Mouse (Mus musculus): ENCODE data around the gene Fanci. TPM values are rescaled to one million over a fixed set of nuclear protein-coding genes. Genes with fewer than 3 reads are reported as not detected.
A peak's percentile ranks its signal among the peaks of the same experiment; 100 is the strongest.

Fanci gene
- polyA plus RNA-seq, 1 experiment = 7.3 TPM

GRCm38 (mm10) chr7:79493915-79494314, 102.2 kb downstream of the Fanci start:
- Histone ChIP-seq H3K4me1 (ENCODE audit: control insufficient read depth, insufficient read depth, low read length) (peaks cover 15% of the 10 kb centered on the region), H3K4me3 (ENCODE audit: control insufficient read depth, low read depth, low read length) (no peak overlapping the region), H3K27ac (ENCODE audit: control insufficient read depth, insufficient read depth, low read depth, low read length) (no peak overlapping the region), H3K27me3 (ENCODE audit: control insufficient read depth, insufficient read depth, low read length) (peaks cover 9% of the 10 kb centered on the region), H3K36me3 (ENCODE audit: control insufficient read depth, insufficient read depth, low read length) (no peaks in the 10 kb centered on the region)
- TF ChIP-seq POLR2A (IDR thresholded peaks at IDR 0.05; ENCODE audit: control insufficient read depth, low read depth, low read length) = no peak
- TF ChIP-seq CTCF (IDR thresholded peaks at IDR 0.05; ENCODE audit: control insufficient read depth, insufficient read depth, insufficient replicate concordance, low read depth, low read length) = peak; percentile 72; the same call in 1 of the 2 replicates

- peak overlapping the region; percentile 63 for H3K4me3 ChIP-seq (ENCODE audit: control insufficient read depth, low read depth, low read length)
- H3K36me3 ChIP-seq (ENCODE audit: control insufficient read depth, insufficient read depth, low read length) = no peaks in the 10 kb centered on the region
- H3K4me1 ChIP-seq (ENCODE audit: control insufficient read depth, insufficient read depth, low read length) = peaks cover 27% of the 10 kb centered on the region
- H3K27ac ChIP-seq (ENCODE audit: control insufficient read depth, insufficient read depth, low read depth, low read length) = no peak overlapping the region
- H3K27me3 ChIP-seq (ENCODE audit: control insufficient read depth, insufficient read depth, low read length) = peaks cover 9% of the 10 kb centered on the region
- peak; percentile 99 for TF ChIP-seq CTCF (IDR thresholded peaks at IDR 0.05; ENCODE audit: control insufficient read depth, insufficient read depth, insufficient replicate concordance, low read depth, low read length)
- TF ChIP-seq POLR2A (IDR thresholded peaks at IDR 0.05; ENCODE audit: control insufficient read depth, low read depth, low read length) = no peak
Measured at GRCm38 (mm10) chr7:79495988-79496815, 104.5 kb downstream of the Fanci start.

- Histone ChIP-seq H3K4me3 (ENCODE audit: control insufficient read depth, low read depth, low read length) (peak overlapping the region; percentile 63), H3K36me3 (ENCODE audit: control insufficient read depth, insufficient read depth, low read length) (no peaks in the 10 kb centered on the region), H3K27me3 (ENCODE audit: control insufficient read depth, insufficient read depth, low read length) (peaks cover 9% of the 10 kb centered on the region), H3K4me1 (ENCODE audit: control insufficient read depth, insufficient read depth, low read length) (peaks cover 27% of the 10 kb centered on the region), H3K27ac (ENCODE audit: control insufficient read depth, insufficient read depth, low read depth, low read length) (no peak overlapping the region)
- TF ChIP-seq POLR2A (IDR thresholded peaks at IDR 0.05; ENCODE audit: control insufficient read depth, low read depth, low read length) (no peak), CTCF (IDR thresholded peaks at IDR 0.05; ENCODE audit: control insufficient read depth, insufficient read depth, insufficient replicate concordance, low read depth, low read length) (no peak)
Measured at GRCm38 (mm10) chr7:79496816-79497328, 105.1 kb downstream of the Fanci start.

- H3K27me3 ChIP-seq (ENCODE audit: control insufficient read depth, insufficient read depth, low read length) = peaks cover 9% of the 10 kb centered on the region
- H3K27ac ChIP-seq (ENCODE audit: control insufficient read depth, insufficient read depth, low read depth, low read length) = no peak overlapping the region
- TF ChIP-seq CTCF (IDR thresholded peaks at IDR 0.05; ENCODE audit: control insufficient read depth, insufficient read depth, insufficient replicate concordance, low read depth, low read length) (no peak), POLR2A (IDR thresholded peaks at IDR 0.05; ENCODE audit: control insufficient read depth, low read depth, low read length) (no peak)
- H3K4me1 ChIP-seq (ENCODE audit: control insufficient read depth, insufficient read depth, low read length) = peaks cover 27% of the 10 kb centered on the region
- H3K36me3 ChIP-seq (ENCODE audit: control insufficient read depth, insufficient read depth, low read length) = no peaks in the 10 kb centered on the region
- peak overlapping the region; percentile 63 for H3K4me3 ChIP-seq (ENCODE audit: control insufficient read depth, low read depth, low read length)
Measured at GRCm38 (mm10) chr7:79497701-79498115, 106.0 kb downstream of the Fanci start.

- H3K27ac ChIP-seq (ENCODE audit: control insufficient read depth, insufficient read depth, low read depth, low read length) = no peak overlapping the region
- H3K4me3 ChIP-seq (ENCODE audit: control insufficient read depth, low read depth, low read length) = peak overlapping the region; percentile 55; the same call in 1 of the 2 replicates
- TF ChIP-seq CTCF (IDR thresholded peaks at IDR 0.05; ENCODE audit: control insufficient read depth, insufficient read depth, insufficient replicate concordance, low read depth, low read length) = no peak
- TF ChIP-seq POLR2A (IDR thresholded peaks at IDR 0.05; ENCODE audit: control insufficient read depth, low read depth, low read length) = no peak
- H3K27me3 ChIP-seq (ENCODE audit: control insufficient read depth, insufficient read depth, low read length) = peaks cover 9% of the 10 kb centered on the region
- H3K36me3 ChIP-seq (ENCODE audit: control insufficient read depth, insufficient read depth, low read length) = no peaks in the 10 kb centered on the region
- H3K4me1 ChIP-seq (ENCODE audit: control insufficient read depth, insufficient read depth, low read length) = peaks cover 27% of the 10 kb centered on the region
Measured at GRCm38 (mm10) chr7:79498356-79498755, 106.6 kb downstream of the Fanci start.

GRCm38 (mm10) chr7:79498965-79499595, 107.4 kb downstream of the Fanci start:
- TF ChIP-seq CTCF (IDR thresholded peaks at IDR 0.05; ENCODE audit: control insufficient read depth, insufficient read depth, insufficient replicate concordance, low read depth, low read length) (no peak), POLR2A (IDR thresholded peaks at IDR 0.05; ENCODE audit: control insufficient read depth, low read depth, low read length) (no peak)
- Histone ChIP-seq H3K4me3 (ENCODE audit: control insufficient read depth, low read depth, low read length) (peak overlapping the region; percentile 74), H3K4me1 (ENCODE audit: control insufficient read depth, insufficient read depth, low read length) (peaks cover 27% of the 10 kb centered on the region), H3K36me3 (ENCODE audit: control insufficient read depth, insufficient read depth, low read length) (no peaks in the 10 kb centered on the region), H3K27ac (ENCODE audit: control insufficient read depth, insufficient read depth, low read depth, low read length) (no peak overlapping the region), H3K27me3 (ENCODE audit: control insufficient read depth, insufficient read depth, low read length) (peaks cover 9% of the 10 kb centered on the region)

Other genes starting within 250 kb of the Fanci start
- gene Mfge8, start 242.9 kb upstream of the Fanci start, polyA plus RNA-seq (2012; rRNA removed) = 78.3 and 82.3 TPM in 2 replicates
- gene Abhd2, start 118.7 kb upstream of the Fanci start, polyA plus RNA-seq (2012; rRNA removed) = 50.3 and 50.6 TPM in 2 replicates
- 0.71 and 1.6 TPM in 2 replicates for gene Rlbp1, start 4.9 kb upstream of the Fanci start, polyA plus RNA-seq (2012; rRNA removed)
- 74.5 and 78.3 TPM in 2 replicates for gene Polg, start 74.4 kb downstream of the Fanci start, polyA plus RNA-seq (2012; rRNA removed)
- 43.5 and 44.2 TPM in 2 replicates for gene Rhcg, start 225.7 kb downstream of the Fanci start, polyA plus RNA-seq (2012; rRNA removed)